Mouse (Mus musculus): ENCODE data around the gene Ube2i. TPM values are rescaled to one million over a fixed set of nuclear protein-coding genes. Genes with fewer than 3 reads are reported as not detected.

The Ube2i gene
- polyA plus RNA-seq, 1 experiment = 102 TPM

GRCm38 (mm10) chr17:25255110-25255509 is 19.3 kb downstream of the Ube2i start:
- Histone ChIP-seq H3K27me3 (ENCODE audit: control insufficient read depth, insufficient read depth, low read length) (peaks cover 12% of the 10 kb centered on the region), H3K27ac (ENCODE audit: insufficient read depth, low read length) (no peak overlapping the region), H3K4me1 (ENCODE audit: control insufficient read depth, insufficient read depth, insufficient read length) (peaks cover 16% of the 10 kb centered on the region; the same call in 1 of the 2 replicates), H3K36me3 (ENCODE audit: control insufficient read depth, insufficient read depth, low read length) (peaks cover 3% of the 10 kb centered on the region; the same call in 1 of the 2 replicates), H3K4me3 (ENCODE audit: extremely low read depth, insufficient read depth, insufficient read length) (no peak overlapping the region; the same call in 1 of the 2 replicates)
- 30% methylated on average over 2 of the region's 2 CpGs for WGBS
- TF ChIP-seq CTCF (IDR thresholded peaks at IDR 0.05; ENCODE audit: extremely low read depth, insufficient read depth, insufficient read length, insufficient replicate concordance) = no peak
- no peak for TF ChIP-seq POLR2A (IDR thresholded peaks at IDR 0.05; ENCODE audit: low read depth, low read length)
- no peak for DNase-seq (ENCODE audit: low read depth in 1 of 2, low spot score in 2 of 2)

GRCm38 (mm10) chr17:25253760-25254159 is 20.7 kb downstream of the Ube2i start:
- H3K36me3 ChIP-seq (ENCODE audit: control insufficient read depth, insufficient read depth, low read length) = no peaks in the 10 kb centered on the region
- no peak overlapping the region for H3K27ac ChIP-seq (ENCODE audit: insufficient read depth, low read length)
- TF ChIP-seq CTCF (IDR thresholded peaks at IDR 0.05; ENCODE audit: extremely low read depth, insufficient read depth, insufficient read length, insufficient replicate concordance) (no peak), POLR2A (IDR thresholded peaks at IDR 0.05; ENCODE audit: low read depth, low read length) (no peak)
- H3K4me3 ChIP-seq (ENCODE audit: extremely low read depth, insufficient read depth, insufficient read length) = no peak overlapping the region
- WGBS = 38% methylated on average over 10 of the region's 10 CpGs
- no peak for DNase-seq (ENCODE audit: low read depth in 1 of 2, low spot score in 2 of 2)
- peaks cover 16% of the 10 kb centered on the region; the same call in 1 of the 2 replicates for H3K4me1 ChIP-seq (ENCODE audit: control insufficient read depth, insufficient read depth, insufficient read length)
- peaks cover 12% of the 10 kb centered on the region for H3K27me3 ChIP-seq (ENCODE audit: control insufficient read depth, insufficient read depth, low read length)

- TF ChIP-seq CTCF (IDR thresholded peaks at IDR 0.05; ENCODE audit: extremely low read depth, insufficient read depth, insufficient read length, insufficient replicate concordance) (no peak), POLR2A (IDR thresholded peaks at IDR 0.05; ENCODE audit: low read depth, low read length) (no peak)
- H3K27me3 ChIP-seq (ENCODE audit: control insufficient read depth, insufficient read depth, low read length) = peaks cover 12% of the 10 kb centered on the region
- no peak for DNase-seq (ENCODE audit: low read depth in 1 of 2, low spot score in 2 of 2)
- no peak overlapping the region for H3K27ac ChIP-seq (ENCODE audit: insufficient read depth, low read length)
- WGBS = 74% methylated on average over 3 of the region's 3 CpGs
- no peaks in the 10 kb centered on the region for H3K36me3 ChIP-seq (ENCODE audit: control insufficient read depth, insufficient read depth, low read length)
- peaks cover 18% of the 10 kb centered on the region; the same call in 1 of the 2 replicates for H3K4me1 ChIP-seq (ENCODE audit: control insufficient read depth, insufficient read depth, insufficient read length)
- H3K4me3 ChIP-seq (ENCODE audit: extremely low read depth, insufficient read depth, insufficient read length) = no peak overlapping the region
Measured at GRCm38 (mm10) chr17:25252643-25253042, 21.8 kb downstream of the Ube2i start.

GRCm38 (mm10) chr17:25250181-25250835 is 24.1 kb downstream of the Ube2i start:
- DNase-seq (ENCODE audit: low read depth in 1 of 2, low spot score in 2 of 2) = no peak
- peaks cover 8% of the 10 kb centered on the region; the same call in 1 of the 2 replicates for H3K4me1 ChIP-seq (ENCODE audit: control insufficient read depth, insufficient read depth, insufficient read length)
- H3K27me3 ChIP-seq (ENCODE audit: control insufficient read depth, insufficient read depth, low read length) = 0 out of 2 replicates have a peak, but pooled peaks cover 2% of the 10 kb centered on the region
- H3K27ac ChIP-seq (ENCODE audit: insufficient read depth, low read length) = no peak overlapping the region
- no peaks in the 10 kb centered on the region for H3K36me3 ChIP-seq (ENCODE audit: control insufficient read depth, insufficient read depth, low read length)
- no peak overlapping the region for H3K4me3 ChIP-seq (ENCODE audit: extremely low read depth, insufficient read depth, insufficient read length)
- TF ChIP-seq CTCF (IDR thresholded peaks at IDR 0.05; ENCODE audit: extremely low read depth, insufficient read depth, insufficient read length, insufficient replicate concordance) = no peak
- TF ChIP-seq POLR2A (IDR thresholded peaks at IDR 0.05; ENCODE audit: low read depth, low read length) = no peak
- WGBS = 90% methylated on average over 8 of the region's 8 CpGs

- H3K4me3 ChIP-seq (ENCODE audit: extremely low read depth, insufficient read depth, insufficient read length) = peak overlapping the region; percentile 31
- H3K27ac ChIP-seq (ENCODE audit: insufficient read depth, low read length) = peak overlapping the region; percentile 55
- no peak for DNase-seq (ENCODE audit: low read depth in 1 of 2, low spot score in 2 of 2)
- H3K27me3 ChIP-seq (ENCODE audit: control insufficient read depth, insufficient read depth, low read length) = no peaks in the 10 kb centered on the region
- H3K36me3 ChIP-seq (ENCODE audit: control insufficient read depth, insufficient read depth, low read length) = peaks cover 7% of the 10 kb centered on the region
- peaks cover 5% of the 10 kb centered on the region; the same call in 1 of the 2 replicates for H3K4me1 ChIP-seq (ENCODE audit: control insufficient read depth, insufficient read depth, insufficient read length)
- 14% methylated on average over 18 of the region's 18 CpGs for WGBS
- TF ChIP-seq CTCF (IDR thresholded peaks at IDR 0.05; ENCODE audit: extremely low read depth, insufficient read depth, insufficient read length, insufficient replicate concordance) = no peak
- TF ChIP-seq POLR2A (IDR thresholded peaks at IDR 0.05; ENCODE audit: low read depth, low read length) = no peak
Measured at GRCm38 (mm10) chr17:25248033-25248750, 26.2 kb downstream of the Ube2i start.

- TF ChIP-seq POLR2A (IDR thresholded peaks at IDR 0.05; ENCODE audit: low read depth, low read length) = no peak
- TF ChIP-seq CTCF (IDR thresholded peaks at IDR 0.05; ENCODE audit: extremely low read depth, insufficient read depth, insufficient read length, insufficient replicate concordance) = no peak
- peaks cover 12% of the 10 kb centered on the region for H3K36me3 ChIP-seq (ENCODE audit: control insufficient read depth, insufficient read depth, low read length)
- peaks cover 9% of the 10 kb centered on the region for H3K4me1 ChIP-seq (ENCODE audit: control insufficient read depth, insufficient read depth, insufficient read length)
- no peak overlapping the region for H3K4me3 ChIP-seq (ENCODE audit: extremely low read depth, insufficient read depth, insufficient read length)
- no peaks in the 10 kb centered on the region for H3K27me3 ChIP-seq (ENCODE audit: control insufficient read depth, insufficient read depth, low read length)
- no peak for DNase-seq (ENCODE audit: low read depth in 1 of 2, low spot score in 2 of 2)
- WGBS = 90% methylated on average over 16 of the region's 16 CpGs
- H3K27ac ChIP-seq (ENCODE audit: insufficient read depth, low read length) = no peak overlapping the region
Measured at GRCm38 (mm10) chr17:25244239-25244638, 30.2 kb downstream of the Ube2i start.
